Mouse (Mus musculus) brain, embryonic 14.5 days (tissue): Measurements from ENCODE around the gene Rps6ka1. TPM values are rescaled to one million over a fixed set of nuclear protein-coding genes. Genes with fewer than 3 reads are reported as not detected.
"Not testable (repeated sequence)": the region's sequence is repeated elsewhere in the genome, so short reads cannot be mapped to it uniquely, and the experiment has no call there.

Experiments used
- DNase-seq: peaks from one replicate; pipeline ENCODE4 v3.0.0-alpha.2; 2011; ENCODE audit warnings: low read depth
- CTCF ChIP-seq: fragments of 200-500 bp; IDR thresholded peaks from 2 replicates; pipeline ENCODE4 v1.5.1; 2012; ENCODE audit warnings: inconsistent platforms, mild to moderate bottlenecking, moderate library complexity, borderline replicate concordance; ENCODE audit not compliant: insufficient read depth, insufficient read length; ENCODE audit errors: extremely low read depth
- POLR2A ChIP-seq: fragments of 200-500 bp; IDR thresholded peaks from 2 replicates; pipeline ENCODE4 v1.6.1; 2012; ENCODE audit warnings: mild to moderate bottlenecking, inconsistent platforms, borderline replicate concordance; ENCODE audit not compliant: poor library complexity, insufficient read depth, insufficient read length, severe bottlenecking; ENCODE audit errors: extremely low read depth
- polyA plus RNA-seq: library from polyadenylated mRNA; depleted of rRNA; stranded (reverse); fragments of >200 nt; gene quantifications from 2 replicates; pipeline ENCODE4 v1.2.3, GENCODE M21; 2012; rRNA removed

The Rps6ka1 gene
- polyA plus RNA-seq, result 15.8 and 20.1 TPM in 2 replicates

GRCm38 (mm10) chr4:133887672-133888453, at the start of gene Rps6ka1:
TSS of gene Rps6ka1 (minus strand) at chr4:133887797.
- peak; percentile 38; the same call in 1 of the 2 replicates for TF ChIP-seq CTCF
- TF ChIP-seq POLR2A, result peak; percentile 64; the same call in 1 of the 2 replicates
- peak; percentile 88 for DNase-seq

DNA sequence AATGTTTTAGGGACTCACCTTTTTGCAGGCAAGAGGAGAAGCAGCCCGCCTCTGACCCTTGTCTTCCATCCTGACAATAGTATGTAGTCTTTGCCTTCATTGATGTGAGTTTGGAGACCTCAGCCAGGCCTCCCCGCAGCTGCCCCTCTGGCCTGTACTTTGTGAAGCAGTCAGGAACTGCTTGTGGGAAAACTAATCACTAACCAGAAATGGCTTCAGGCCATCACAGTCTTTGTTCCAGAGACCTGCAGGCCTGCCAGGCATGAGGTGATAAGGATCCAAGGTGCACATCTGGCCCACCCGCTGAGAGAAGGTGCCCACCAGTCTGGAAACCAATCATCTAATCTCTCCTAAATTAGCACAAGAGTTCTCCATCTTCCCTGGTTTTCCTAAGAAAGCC, 44.2 kb upstream of the Rps6ka1 start:
- TF ChIP-seq POLR2A (no peak), CTCF (no peak)
- no peak for DNase-seq

GRCm38 (mm10) chr4:133931349-133931748, 43.8 kb upstream of the Rps6ka1 start:
- peak; percentile 65; the same call in 1 of the 2 replicates for TF ChIP-seq CTCF
- no peak for TF ChIP-seq POLR2A
- no peak for DNase-seq

- TF ChIP-seq CTCF, result no peak
- TF ChIP-seq POLR2A, result no peak
- DNase-seq, result no peak
Observed at GRCm38 (mm10) chr4:133929278-133929670, 41.7 kb upstream of the Rps6ka1 start.

DNA sequence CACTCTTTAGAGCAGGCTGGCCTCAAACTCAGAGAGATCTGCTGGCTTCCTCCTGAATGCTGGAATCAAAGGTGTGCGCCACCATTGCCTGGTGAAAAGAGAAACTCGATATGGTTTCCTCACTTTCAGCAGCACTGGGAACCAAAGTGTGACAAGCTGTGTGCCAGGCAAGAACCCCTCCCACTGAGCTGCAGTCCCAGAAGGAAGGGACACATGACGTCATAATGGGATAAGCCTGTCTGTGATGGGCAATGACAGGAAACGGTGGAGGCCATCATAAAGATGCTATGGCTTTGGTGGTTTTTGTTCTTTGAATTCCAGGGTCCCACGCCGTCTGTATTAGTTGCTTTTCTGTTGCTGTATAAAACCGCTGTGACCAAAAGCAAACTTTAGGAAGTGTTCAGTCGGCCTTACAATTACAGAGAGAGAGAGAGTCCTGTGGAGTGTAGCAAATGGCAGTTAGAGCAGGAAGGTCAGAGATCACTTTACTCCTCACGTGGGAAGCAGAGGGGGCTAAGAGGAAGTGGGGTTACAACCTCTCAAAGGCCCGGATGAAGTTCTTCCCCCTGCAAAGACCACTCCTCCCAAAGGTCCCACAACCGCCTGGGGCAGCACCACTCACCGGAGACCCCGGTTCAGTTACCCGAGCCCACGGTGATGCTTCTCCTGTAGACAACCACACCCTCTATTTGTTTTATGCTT, 41.1 kb upstream of the Rps6ka1 start:
- TF ChIP-seq POLR2A, result no peak
- TF ChIP-seq CTCF, result no peak
- no peak for DNase-seq

- TF ChIP-seq CTCF (no peak), POLR2A (no peak)
- no peak for DNase-seq
Observed at GRCm38 (mm10) chr4:133925204-133925603, 37.6 kb upstream of the Rps6ka1 start.

- TF ChIP-seq POLR2A, result no peak
- no peak for TF ChIP-seq CTCF
- no peak for DNase-seq
Observed at GRCm38 (mm10) chr4:133923743-133924142, 36.1 kb upstream of the Rps6ka1 start.

GRCm38 (mm10) chr4:133918093-133918825, 30.7 kb upstream of the Rps6ka1 start:
- not testable (repeated sequence) for DNase-seq

DNA sequence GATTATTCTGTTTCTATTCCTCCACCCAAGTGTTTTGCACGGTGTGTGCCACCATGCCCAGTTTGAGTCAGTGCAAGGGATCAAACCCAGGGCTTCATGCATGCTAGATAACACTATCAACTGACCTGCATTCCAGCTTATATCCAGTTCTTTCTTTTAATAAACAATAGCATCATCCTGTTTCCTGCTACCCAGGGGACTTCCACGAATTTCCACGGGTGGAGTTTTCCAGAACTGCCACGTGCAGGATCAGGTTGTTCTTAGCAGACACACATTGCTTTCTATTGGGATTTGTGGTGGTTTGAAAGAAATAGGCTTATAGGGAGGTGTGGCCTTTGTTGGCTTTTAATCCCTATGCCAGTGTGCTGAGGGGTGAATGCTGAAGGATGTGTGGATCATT, 24.4 kb upstream of the Rps6ka1 start:
- DNase-seq, result no peak
- TF ChIP-seq CTCF, result no peak

DNA sequence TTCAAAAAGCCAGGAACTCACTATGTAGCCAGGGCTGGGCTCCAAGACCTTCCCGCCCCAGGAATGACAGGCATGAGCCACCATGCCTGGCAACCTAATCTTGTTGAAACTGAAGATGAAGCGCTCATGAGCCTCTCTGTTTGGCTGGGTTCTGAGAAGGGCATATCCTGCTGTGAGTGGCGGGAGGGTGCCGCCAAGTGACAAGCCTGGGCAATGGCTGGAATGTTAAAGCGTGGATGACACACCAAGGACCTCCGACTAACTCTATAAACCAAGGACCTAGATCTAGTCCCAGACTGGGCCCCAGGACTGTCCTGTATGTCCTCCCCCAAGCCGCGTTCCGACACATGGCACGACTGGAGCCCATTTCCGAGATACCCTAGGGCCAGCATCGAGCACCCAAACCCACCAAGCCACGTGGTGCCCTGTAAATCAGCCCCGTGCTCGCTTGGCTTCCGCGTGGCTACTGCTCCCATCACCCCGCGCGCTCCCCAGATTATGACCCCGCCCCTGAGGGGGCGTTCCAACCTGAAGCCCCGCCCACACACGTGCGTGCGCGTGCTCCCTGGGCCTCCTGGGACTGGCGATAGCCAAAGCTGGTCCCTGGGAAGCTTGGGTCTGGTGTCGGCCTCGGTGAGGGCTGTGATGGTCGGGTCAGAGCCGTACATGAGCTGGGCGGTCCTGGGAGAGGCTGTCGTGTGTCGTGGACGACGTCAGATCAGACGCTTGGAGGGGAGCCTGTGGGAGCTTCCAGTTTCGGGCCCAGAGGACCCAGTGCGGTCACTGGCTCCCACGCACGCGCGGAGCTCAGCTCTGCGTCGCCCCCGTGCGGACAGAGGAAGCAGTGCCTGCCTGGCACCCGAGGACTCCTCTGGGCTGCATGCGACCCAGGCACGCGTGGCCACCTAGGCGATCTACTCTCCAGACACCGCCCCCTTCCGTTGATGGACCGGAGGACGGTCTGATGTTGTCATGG, 22.9 kb upstream of the Rps6ka1 start:
- DNase-seq, result peak; percentile 96
- TF ChIP-seq CTCF (peak; percentile 98), POLR2A (peak; percentile 45; the same call in 1 of the 2 replicates)
